Mouse (Mus musculus) midbrain, embryonic 14.5 days (tissue): ENCODE measurements around the gene Myo16. TPM values are rescaled to one million over a fixed set of nuclear protein-coding genes. Genes with fewer than 3 reads are reported as not detected.

Experiments used
- ATAC-seq: fragments of 200-750 bp; cut with Nextera tagmentation; 2 replicates; pipeline ENCODE4 v1.8.0; 2017; ENCODE audit warnings: moderate number of reproducible peaks, moderate library complexity; ENCODE audit not compliant: low FRiP score, low TSS enrichment
- DNase-seq: peaks from one replicate; pipeline ENCODE4 v3.0.0-alpha.2; 2015
- H3K27ac ChIP-seq: fragments of 300-500 bp; sonication (generic); replicated peaks from 2 replicates; pipeline ENCODE4 v1.5.1; 2014; ENCODE audit warnings: mild to moderate bottlenecking, low read depth, low read length, moderate library complexity
- H3K27me3 ChIP-seq: fragments of 300-500 bp; sonication (generic); 2 replicates; pipeline ENCODE4 v1.6.1; 2014; ENCODE audit warnings: low read length, control low read depth, mixed read lengths; ENCODE audit not compliant: control insufficient read depth, insufficient read depth
- H3K36me3 ChIP-seq: fragments of 300-500 bp; sonication (generic); 2 replicates; pipeline ENCODE4 v1.6.1; 2014; ENCODE audit warnings: low read length, control low read depth; ENCODE audit not compliant: control insufficient read depth, insufficient read depth
- H3K4me1 ChIP-seq: fragments of 300-500 bp; sonication (generic); 2 replicates; pipeline ENCODE4 v1.6.1; 2014; ENCODE audit warnings: mild to moderate bottlenecking, antibody characterized with exemption, low read length, control low read depth; ENCODE audit not compliant: control insufficient read depth, insufficient read depth
- H3K4me2 ChIP-seq: fragments of 300-500 bp; sonication (generic); 2 replicates; pipeline ENCODE4 v1.6.1; 2014; ENCODE audit warnings: mild to moderate bottlenecking, low read length, moderate library complexity
- H3K4me3 ChIP-seq: fragments of 300-500 bp; sonication (generic); replicated peaks from 2 replicates; pipeline ENCODE4 v1.5.1; 2014; ENCODE audit warnings: low read depth, low read length
- H3K9ac ChIP-seq: fragments of 300-500 bp; sonication (generic); replicated peaks from 2 replicates; pipeline ENCODE4 v1.6.1; 2014; ENCODE audit warnings: mild to moderate bottlenecking, low read length, moderate library complexity
- H3K9me3 ChIP-seq: fragments of 300-500 bp; sonication (generic); 2 replicates; pipeline ENCODE4 v1.6.1; 2016; ENCODE audit warnings: low read length, control low read depth, mixed read lengths; ENCODE audit not compliant: control insufficient read depth
- WGBS: fragments of 180-500 bp; shearing (Covaris S2); extraction: QIAGEN DNeasy Blood & Tissue Kit; methylation state at CpG from one replicate; pipeline ENCODE4 v1.1.7; 2014; 5-methylcytosine and 5-hydroxymethylcytosine counted together
- polyA plus RNA-seq: library from polyadenylated mRNA; unstranded; fragments of >200 nt; fragmentation: Nextera tagmentation; extraction: Ambion mirVana; gene quantifications from 2 replicates; pipeline ENCODE4 v1.2.1, GENCODE M21; 2014

Gene Myo16
- polyA plus RNA-seq, 1 experiment from 2014 or later, result 6.1 TPM

DNA sequence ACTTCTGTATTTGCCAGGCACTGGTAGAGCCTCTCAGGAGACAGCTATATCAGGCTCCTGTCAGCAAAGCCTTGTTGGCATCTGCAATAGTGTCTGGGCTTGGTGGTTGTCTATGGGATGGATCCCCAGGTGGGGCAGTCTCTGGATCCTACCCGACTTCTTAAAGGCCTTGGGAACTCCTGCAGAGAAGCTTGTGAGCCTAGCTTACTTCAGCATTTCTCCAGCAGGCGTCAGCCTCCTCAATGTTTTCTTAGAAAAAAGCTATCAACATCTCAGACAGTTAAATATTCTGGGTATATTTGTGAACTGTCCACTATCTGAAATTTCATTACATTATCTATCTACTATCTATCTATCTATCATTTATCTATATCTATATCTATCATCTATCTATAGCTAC, 315.9 kb downstream of the Myo16 start:
- 57% methylated on average over 2 of the region's 2 CpGs for WGBS
- peak; percentile 56 for DNase-seq

DNA sequence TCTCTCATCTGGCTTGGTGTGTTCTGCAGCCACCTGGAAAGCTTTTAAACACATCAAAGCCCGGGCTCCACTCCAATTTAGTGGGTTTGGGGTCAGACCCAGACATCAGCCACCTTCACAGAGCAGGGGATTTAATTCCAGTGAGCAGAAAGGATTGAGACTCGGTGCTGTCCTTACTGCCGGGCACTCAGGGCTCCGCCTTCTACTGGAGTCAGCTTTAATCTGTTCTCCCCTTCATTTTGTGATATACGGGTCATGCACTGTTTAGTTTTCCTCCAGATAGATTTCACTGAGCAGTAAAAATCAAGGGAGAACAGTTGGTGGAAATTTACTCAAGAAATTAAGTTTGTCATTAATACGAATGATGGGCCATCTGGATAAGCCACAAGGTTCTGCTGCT, 316.6 kb downstream of the Myo16 start:
- Histone ChIP-seq H3K4me1 (peaks cover 3% of the 10 kb centered on the region; the same call in 1 of the 2 replicates), H3K36me3 (no peaks in the 10 kb centered on the region), H3K4me2 (no peak overlapping the region), H3K9me3 (no peaks in the 10 kb centered on the region), H3K4me3 (no peak overlapping the region), H3K9ac (no peak overlapping the region), H3K27ac (no peak overlapping the region), H3K27me3 (no peaks in the 10 kb centered on the region)
- DNase-seq (no peak), ATAC-seq (no peak)
- WGBS, result 56% methylated on average over 6 of the region's 6 CpGs

More for the DNA sequence above, 315.9 kb downstream of the Myo16 start:
- no peak for ATAC-seq
- no peaks in the 10 kb centered on the region for H3K36me3 ChIP-seq
- no peak overlapping the region for H3K9ac ChIP-seq
- H3K27me3 ChIP-seq, result no peaks in the 10 kb centered on the region
- H3K27ac ChIP-seq, result no peak overlapping the region
- no peak overlapping the region for H3K4me2 ChIP-seq
- H3K4me1 ChIP-seq, result peaks cover 3% of the 10 kb centered on the region; the same call in 1 of the 2 replicates
- H3K9me3 ChIP-seq, result no peaks in the 10 kb centered on the region
- no peak overlapping the region for H3K4me3 ChIP-seq

DNA sequence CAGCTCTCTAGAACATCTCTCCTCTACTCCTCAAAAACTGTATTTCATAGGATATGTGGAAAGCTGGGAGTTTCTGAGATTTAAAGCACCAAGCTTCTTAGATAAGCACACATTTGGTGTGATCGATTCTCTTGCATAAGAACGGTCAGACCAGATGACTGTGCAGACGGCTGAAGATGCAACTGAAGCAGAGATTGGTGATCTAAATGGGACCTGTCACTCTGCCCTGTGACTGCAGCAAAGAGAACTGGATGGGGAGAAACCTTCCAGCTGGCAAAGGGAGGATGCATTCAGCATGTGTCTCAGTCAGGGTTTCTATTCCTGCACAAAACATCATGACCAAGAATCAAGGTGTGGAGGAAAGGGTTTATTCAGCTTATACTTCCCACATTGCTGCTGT, 318.7 kb downstream of the Myo16 start:
- no peak for ATAC-seq
- Histone ChIP-seq H3K4me3 (no peak overlapping the region), H3K9me3 (no peaks in the 10 kb centered on the region), H3K36me3 (no peaks in the 10 kb centered on the region), H3K9ac (no peak overlapping the region), H3K4me1 (peaks cover 3% of the 10 kb centered on the region; the same call in 1 of the 2 replicates), H3K4me2 (no peak overlapping the region), H3K27me3 (no peaks in the 10 kb centered on the region), H3K27ac (no peak overlapping the region)
- DNase-seq, result no peak
- WGBS, result 86% methylated on average over 3 of the region's 3 CpGs

DNA sequence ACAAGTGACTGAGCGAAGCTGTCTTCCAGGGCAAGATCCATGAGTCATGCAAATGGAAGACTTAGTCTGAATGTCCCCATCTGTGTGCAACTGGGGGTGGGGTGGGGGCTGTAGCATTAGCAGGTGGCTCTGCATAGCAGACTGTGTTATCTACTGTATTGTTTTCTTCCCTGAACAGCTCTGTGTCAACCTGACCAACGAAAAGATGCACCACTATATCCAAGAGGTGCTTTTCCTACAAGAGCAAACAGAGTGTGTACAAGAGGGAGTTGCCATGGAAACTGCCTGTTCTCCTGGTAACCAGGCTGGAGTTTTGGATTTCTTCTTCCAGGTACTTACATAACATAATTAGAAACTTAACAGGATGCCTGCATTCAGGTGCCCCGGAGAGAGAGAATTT, 320.7 kb downstream of the Myo16 start:
- Histone ChIP-seq H3K9ac (no peak overlapping the region), H3K36me3 (0 out of 2 replicates have a peak, but pooled peaks cover 2% of the 10 kb centered on the region), H3K9me3 (no peaks in the 10 kb centered on the region), H3K27me3 (no peaks in the 10 kb centered on the region), H3K27ac (no peak overlapping the region), H3K4me2 (no peak overlapping the region), H3K4me3 (no peak overlapping the region), H3K4me1 (peaks cover 3% of the 10 kb centered on the region; the same call in 1 of the 2 replicates)
- no peak for ATAC-seq
- DNase-seq, result peak; percentile 64
- 75% methylated on average over 3 of the region's 3 CpGs for WGBS

DNA sequence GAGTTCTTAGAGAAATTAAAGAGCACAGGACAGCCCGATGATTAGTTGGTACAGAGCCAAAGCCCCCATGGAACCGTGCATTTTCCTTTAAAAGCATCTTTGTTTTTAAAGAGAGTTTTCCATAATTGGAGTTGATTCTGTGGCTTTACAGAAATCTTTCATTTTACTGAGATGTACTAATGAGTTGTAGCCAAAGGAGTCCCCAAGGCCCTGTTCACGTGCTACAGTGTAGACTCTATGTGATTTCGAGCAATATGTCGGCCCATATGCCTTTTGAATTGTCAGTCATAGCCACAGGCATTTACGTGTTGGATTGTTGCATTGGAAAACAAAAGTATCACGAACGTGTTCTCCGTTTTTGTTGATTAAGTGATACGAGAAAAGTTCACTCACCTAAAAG, 325.3 kb downstream of the Myo16 start:
- WGBS, result 73% methylated on average over 10 of the region's 10 CpGs

DNA sequence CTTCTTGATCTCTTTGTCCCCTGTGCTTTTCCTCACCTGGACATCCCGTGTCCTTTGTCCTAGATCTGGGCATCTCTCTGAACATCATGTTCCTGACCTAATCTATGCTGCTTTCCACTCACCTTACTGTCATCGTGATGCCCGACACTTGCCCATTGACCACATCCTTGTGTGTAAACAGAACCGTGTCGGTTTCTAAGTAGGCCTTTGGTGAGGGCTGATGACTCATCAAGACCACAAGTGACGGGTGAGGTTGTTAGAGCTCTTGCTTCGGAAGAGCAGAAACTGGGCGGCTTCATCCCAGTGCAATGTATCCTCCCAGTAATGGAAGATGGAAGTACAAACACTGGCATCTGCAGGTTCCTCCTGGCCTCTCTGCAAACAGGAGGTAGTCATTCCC, 327.1 kb downstream of the Myo16 start:
- H3K4me3 ChIP-seq, result no peak overlapping the region
- ATAC-seq (no peak), DNase-seq (no peak)
- no peak overlapping the region for H3K27ac ChIP-seq
- no peak overlapping the region for H3K9ac ChIP-seq
- H3K36me3 ChIP-seq, result 0 out of 2 replicates have a peak, but pooled peaks cover 2% of the 10 kb centered on the region
- H3K9me3 ChIP-seq, result no peaks in the 10 kb centered on the region
- H3K4me1 ChIP-seq, result no peaks in the 10 kb centered on the region
- no peak overlapping the region for H3K4me2 ChIP-seq
- H3K27me3 ChIP-seq, result no peaks in the 10 kb centered on the region
- 95% methylated on average over 8 of the region's 8 CpGs for WGBS

More for the DNA sequence above, 325.3 kb downstream of the Myo16 start:
- peaks cover 3% of the 10 kb centered on the region; the same call in 1 of the 2 replicates for H3K4me1 ChIP-seq
- H3K9ac ChIP-seq, result no peak overlapping the region
- H3K4me3 ChIP-seq, result no peak overlapping the region
- no peak overlapping the region for H3K27ac ChIP-seq
- no peak overlapping the region for H3K4me2 ChIP-seq
- 0 out of 2 replicates have a peak, but pooled peaks cover 2% of the 10 kb centered on the region for H3K36me3 ChIP-seq
- ATAC-seq (no peak), DNase-seq (peak; percentile 38)
- H3K9me3 ChIP-seq, result no peaks in the 10 kb centered on the region
- H3K27me3 ChIP-seq, result no peaks in the 10 kb centered on the region

DNA sequence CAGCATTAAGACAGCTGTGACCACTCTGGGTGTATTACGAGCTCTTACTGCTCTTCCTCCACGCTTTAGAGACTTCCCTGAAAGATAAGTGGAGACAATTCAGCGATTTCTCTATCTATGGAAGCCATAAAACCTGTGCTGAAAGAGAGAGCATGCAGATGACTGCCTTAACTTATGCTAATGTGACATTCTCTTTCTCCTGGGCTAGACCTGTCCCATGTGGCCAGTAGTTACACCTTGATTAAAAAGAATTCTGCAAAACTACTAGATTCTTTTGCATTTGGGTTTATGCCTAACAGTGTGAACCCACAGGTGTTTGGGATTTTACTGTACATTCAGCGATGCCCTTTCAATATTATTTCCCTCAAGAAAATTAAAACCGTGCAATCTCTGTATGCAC, 328.4 kb downstream of the Myo16 start:
- Histone ChIP-seq H3K36me3 (0 out of 2 replicates have a peak, but pooled peaks cover 2% of the 10 kb centered on the region), H3K27ac (no peak overlapping the region), H3K4me1 (no peaks in the 10 kb centered on the region), H3K4me2 (no peak overlapping the region), H3K9me3 (no peaks in the 10 kb centered on the region), H3K27me3 (no peaks in the 10 kb centered on the region), H3K4me3 (no peak overlapping the region), H3K9ac (no peak overlapping the region)
- DNase-seq (no peak), ATAC-seq (no peak)
- WGBS, result 78% methylated on average over 5 of the region's 5 CpGs

DNA sequence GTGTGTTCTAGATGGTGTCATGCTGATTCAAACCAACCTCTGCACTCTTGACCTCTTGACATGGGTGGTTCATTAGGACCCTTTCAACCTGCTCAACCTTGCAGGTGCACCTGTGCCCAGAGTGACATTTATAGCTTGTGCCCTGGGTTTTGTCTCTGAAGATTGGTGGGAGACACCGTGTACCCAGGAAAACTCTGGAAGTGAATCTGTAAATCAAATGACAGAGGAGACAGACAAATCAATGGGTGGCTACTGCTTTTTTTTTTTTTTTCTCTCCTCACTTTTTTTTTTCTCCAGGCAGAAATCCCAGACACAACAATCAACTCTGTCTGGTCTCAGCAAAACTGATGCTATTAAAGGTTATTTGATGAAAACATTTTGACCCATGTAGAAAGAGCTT, 329.2 kb downstream of the Myo16 start:
- H3K36me3 ChIP-seq, result 0 out of 2 replicates have a peak, but pooled peaks cover 2% of the 10 kb centered on the region
- WGBS, result 89% methylated on average over 1 of the region's 1 CpGs
- DNase-seq (no peak), ATAC-seq (no peak)
- H3K9me3 ChIP-seq, result no peaks in the 10 kb centered on the region
- H3K4me2 ChIP-seq, result no peak overlapping the region
- no peak overlapping the region for H3K4me3 ChIP-seq
- H3K27me3 ChIP-seq, result no peaks in the 10 kb centered on the region
- H3K27ac ChIP-seq, result no peak overlapping the region
- H3K9ac ChIP-seq, result no peak overlapping the region
- no peaks in the 10 kb centered on the region for H3K4me1 ChIP-seq

DNA sequence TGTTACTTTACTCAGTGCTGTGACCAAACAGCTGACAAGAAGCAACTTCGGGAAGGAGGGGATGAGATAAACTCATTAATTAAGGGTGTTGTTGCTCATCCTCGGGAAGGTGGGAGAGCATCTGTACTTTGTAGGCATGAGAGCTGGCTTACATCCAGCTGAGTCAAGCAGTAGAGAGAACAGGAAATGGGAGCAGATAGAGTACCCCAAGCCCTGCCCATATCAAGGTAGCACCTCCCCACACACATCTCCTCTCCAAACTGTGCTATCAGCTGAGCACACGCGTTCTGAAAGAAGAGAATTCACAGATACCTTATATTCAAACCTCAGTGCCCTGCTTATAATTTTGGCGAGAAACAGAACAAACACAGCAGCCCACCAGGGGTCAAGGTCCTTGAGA, 330.1 kb downstream of the Myo16 start:
- no peaks in the 10 kb centered on the region for H3K27me3 ChIP-seq
- no peak overlapping the region for H3K4me2 ChIP-seq
- 79% methylated on average over 5 of the region's 5 CpGs for WGBS
- no peak overlapping the region for H3K27ac ChIP-seq
- H3K9me3 ChIP-seq, result no peaks in the 10 kb centered on the region
- no peak overlapping the region for H3K9ac ChIP-seq
- H3K36me3 ChIP-seq, result no peaks in the 10 kb centered on the region
- DNase-seq (no peak), ATAC-seq (no peak)
- H3K4me1 ChIP-seq, result no peaks in the 10 kb centered on the region
- H3K4me3 ChIP-seq, result no peak overlapping the region
